Mouse (Mus musculus) CH12.LX (cell line): Measurements from ENCODE around the gene Aaas. TPM values are rescaled to one million over a fixed set of nuclear protein-coding genes. Genes with fewer than 3 reads are reported as not detected.
A peak's percentile ranks its signal among the peaks of the same experiment; 100 is the strongest.

ENCODE experiments used
- DNase-seq: peaks from one replicate; pipeline ENCODE4 v3.0.0-alpha.2; 2013; ENCODE audit errors: extremely low read depth
- H3K27ac ChIP-seq: 2 replicates; pipeline ENCODE4 v1.5.1; 2012; ENCODE audit warnings: low read depth, mild to moderate bottlenecking, control low read depth, moderate library complexity; ENCODE audit not compliant: insufficient read depth
- H3K27me3 ChIP-seq: replicated peaks from 2 replicates; pipeline ENCODE3; 2012; ENCODE audit warnings: inconsistent platforms
- H3K36me3 ChIP-seq, 2 experiments: replicated peaks in 1 of 2; 2 replicates each; pipeline versions ENCODE3 to v1.6.1; 2012; ENCODE audit warnings: inconsistent platforms in 1 of 2, low read length in 1 of 2, mild to moderate bottlenecking in 1 of 2, mixed read lengths in 1 of 2, moderate library complexity in 1 of 2; ENCODE audit not compliant: control insufficient read depth in 1 of 2, insufficient read depth in 1 of 2
- H3K4me1 ChIP-seq, 2 experiments: 2 replicates each; pipeline ENCODE4 v1.6.1; 2012; ENCODE audit warnings: inconsistent platforms in 1 of 2, moderate library complexity in 1 of 2; ENCODE audit not compliant: insufficient read depth in 2 of 2, control insufficient read depth in 1 of 2
- H3K4me2 ChIP-seq: 2 replicates; pipeline ENCODE4 v1.6.1; 2012; ENCODE audit warnings: low read depth, mild to moderate bottlenecking, control low read depth; ENCODE audit not compliant: poor library complexity, insufficient read depth, severe bottlenecking
- H3K4me3 ChIP-seq, 3 experiments: fragments of 150-350 bp in 1 of 3; sonication (generic) in 1 of 3; replicated peaks in 1 of 3; 2 replicates each; pipeline versions ENCODE3 to v1.5.1; 2011 to 2012; ENCODE audit warnings: low read depth in 2 of 3, low read length in 2 of 3, mild to moderate bottlenecking in 2 of 3, moderate library complexity in 2 of 3, control low read depth in 1 of 3, improper control_type of control experiment in 1 of 3, inconsistent platforms in 1 of 3, mixed read lengths in 1 of 3; ENCODE audit not compliant: poor library complexity in 1 of 3
- H3K79me2 ChIP-seq: replicated peaks from 2 replicates; pipeline ENCODE4 v1.6.1; 2012; ENCODE audit warnings: mild to moderate bottlenecking, moderate library complexity; ENCODE audit not compliant: control insufficient read depth, poor library complexity, insufficient read depth, severe bottlenecking; ENCODE audit errors: extremely low read depth
- H3K9ac ChIP-seq: 2 replicates; pipeline ENCODE4 v1.6.1; 2012; ENCODE audit warnings: low read depth, mild to moderate bottlenecking, control low read depth, moderate library complexity; ENCODE audit not compliant: insufficient read depth
- H3K9me3 ChIP-seq: replicated peaks from 2 replicates; pipeline ENCODE3; 2012; ENCODE audit warnings: low read length, inconsistent platforms, mixed read lengths
- CTCF ChIP-seq, 2 experiments: IDR thresholded peaks in 1 of 2; conservative IDR thresholded peaks in 1 of 2; 2 replicates each; pipeline ENCODE4 v1.5.1; 2011 to 2012; ENCODE audit warnings: low read depth in 2 of 2, low read length in 2 of 2, improper control_type of control experiment in 1 of 2, inconsistent platforms in 1 of 2, mild to moderate bottlenecking in 1 of 2, moderate library complexity in 1 of 2
- IRF4 ChIP-seq: IDR thresholded peaks from 2 replicates; pipeline ENCODE4 v1.6.1; 2014; ENCODE audit warnings: low read depth, mild to moderate bottlenecking, inconsistent platforms, low read length, improper control_type of control experiment
- KAT2A ChIP-seq: IDR thresholded peaks from 2 replicates; pipeline ENCODE4 v1.6.1; 2012; ENCODE audit warnings: low read length, improper control_type of control experiment, inconsistent platforms; ENCODE audit not compliant: insufficient replicate concordance
- MEF2A ChIP-seq: IDR thresholded peaks from 2 replicates; pipeline ENCODE4 v1.6.1; 2014; ENCODE audit warnings: low read depth, mild to moderate bottlenecking, inconsistent platforms, low read length, improper control_type of control experiment, borderline replicate concordance
- PAX5 ChIP-seq: IDR thresholded peaks from 2 replicates; pipeline ENCODE4 v1.6.1; 2012; ENCODE audit warnings: low read length, inconsistent platforms, mixed read lengths
- RAD21 ChIP-seq: IDR thresholded peaks from 2 replicates; pipeline ENCODE4 v1.6.1; 2011; ENCODE audit warnings: low read depth, mild to moderate bottlenecking, low read length, improper control_type of control experiment, moderate library complexity
- SIN3A ChIP-seq: IDR thresholded peaks from 2 replicates; pipeline ENCODE4 v1.6.1; 2012; ENCODE audit warnings: low read length, improper control_type of control experiment, inconsistent platforms
- SMC3 ChIP-seq: IDR thresholded peaks from 2 replicates; pipeline ENCODE4 v1.6.1; 2011; ENCODE audit warnings: low read depth, low read length, improper control_type of control experiment
- TBP ChIP-seq: conservative IDR thresholded peaks from 2 replicates; pipeline ENCODE4 v1.6.1; 2011; ENCODE audit warnings: low read depth, low read length, improper control_type of control experiment
- TCF12 ChIP-seq: IDR thresholded peaks from 2 replicates; pipeline ENCODE4 v1.6.1; 2014; ENCODE audit warnings: low read depth, mild to moderate bottlenecking, inconsistent platforms, low read length, improper control_type of control experiment
- UBTF ChIP-seq: IDR thresholded peaks from 2 replicates; pipeline ENCODE4 v1.6.1; 2012; ENCODE audit warnings: low read depth, mild to moderate bottlenecking, inconsistent platforms, low read length, improper control_type of control experiment, moderate library complexity
- ZNF384 ChIP-seq: IDR thresholded peaks from 2 replicates; pipeline ENCODE4 v1.6.1; 2012; ENCODE audit warnings: low read depth, low read length, improper control_type of control experiment, inconsistent platforms
- dilution Hi-C: fragments of 300-500 bp; cut with MboI; formaldehyde crosslinking; loops from 2 replicates; pipeline ENCODE4 v1.14.3; 2020; ENCODE audit warnings: low sequenced_read_pairs; ENCODE audit not compliant: extremely low pct_unique_long_range_greater_than_20kb, extremely low pct_ligation_motif_present
- in situ Hi-C: fragments of 300-500 bp; cut with MboI; formaldehyde crosslinking; loops from 3 replicates; pipeline ENCODE4 v1.14.3; 2019; ENCODE audit warnings: low sequenced_read_pairs, low pct_ligation_motif_present, low pct_unique_long_range_greater_than_20kb, mixed read lengths
- polyA plus RNA-seq: library from polyadenylated mRNA; unstranded; fragments of >175 nt; gene quantifications from 2 replicates; pipeline ENCODE4 v1.2.1, GENCODE M21; 2012; ENCODE audit warnings: low read depth; ENCODE audit not compliant: insufficient read length
- total RNA-seq, 2 experiments: library from RNA; depleted of rRNA; stranded (reverse); fragments of 300-350 nt in 1 of 2; fragments of >200 nt in 1 of 2; gene quantifications; 2 replicates each; pipeline ENCODE4 v1.2.3; 2012 to 2014

Aaas gene
- total and polyA plus RNA-seq, 3 experiments, result 98.3 to 266 (median 126) TPM

GRCm38 (mm10) chr15:102353986-102354385, 3.4 kb upstream of the Aaas start:
- dilution Hi-C loops, result no loop called here
- H3K79me2 ChIP-seq, result peaks cover 12% of the 10 kb centered on the region
- H3K9me3 ChIP-seq, result peaks cover 13% of the 10 kb centered on the region
- peaks cover 10 to 14% of the 10 kb centered on the region in 2 experiments; a peak in 3 of 4 replicates for H3K4me1 ChIP-seq
- H3K36me3 ChIP-seq, result peaks cover under 1 to 1% of the 10 kb centered on the region in 2 experiments
- no peak overlapping the region for H3K9ac ChIP-seq
- H3K4me3 ChIP-seq, result no peak overlapping the region
- H3K27me3 ChIP-seq, result peaks cover 24% of the 10 kb centered on the region
- no peak for DNase-seq
- TF ChIP-seq MEF2A, result no peak
- TF ChIP-seq IRF4, result no peak
- peak in 1 of 2 experiments; percentile 43; a peak in 2 of 4 replicates for TF ChIP-seq CTCF (conservative IDR thresholded peaks at IDR 0.05 in 1 of 2, IDR thresholded peaks at IDR 0.05 in 1 of 2; ENCODE audit: low read depth in 2 of 2, low read length in 2 of 2)
- no peak overlapping the region for H3K4me2 ChIP-seq
- in situ Hi-C loops, result no loop called here
- no peak overlapping the region for H3K27ac ChIP-seq

DNA sequence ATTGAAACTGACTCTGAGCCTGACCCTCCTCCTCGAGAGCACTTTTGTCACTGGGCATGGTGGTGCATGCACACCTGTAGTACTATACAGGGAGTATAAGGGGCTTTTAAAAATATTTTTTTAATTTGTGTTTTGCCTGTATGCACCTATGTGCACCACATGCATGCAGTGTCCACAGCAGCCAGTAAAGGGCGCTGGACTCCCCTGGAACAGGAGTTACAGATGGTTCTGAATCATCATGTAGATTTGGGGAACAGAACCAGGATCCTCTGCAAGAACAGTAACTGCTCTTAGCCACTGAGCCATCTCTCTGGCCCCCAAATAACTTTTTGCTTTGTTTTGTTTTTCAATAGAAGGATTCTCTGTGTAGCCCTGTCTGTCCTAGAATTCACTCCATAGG, 1.6 kb upstream of the Aaas start:
- dilution Hi-C loops (no loop called here), in situ Hi-C loops (no loop called here)
- peak; percentile 13 to 61; a peak in 2 of 4 replicates for TF ChIP-seq CTCF (conservative IDR thresholded peaks at IDR 0.05 in 1 of 2, IDR thresholded peaks at IDR 0.05 in 1 of 2; ENCODE audit: low read depth in 2 of 2, low read length in 2 of 2)
- TF ChIP-seq RAD21, result peak; percentile 47
- TF ChIP-seq UBTF, result no peak
- TF ChIP-seq, all 38 proteins: peak for 2
- peaks cover 13% of the 10 kb centered on the region for H3K9me3 ChIP-seq
- peaks cover 7% of the 10 kb centered on the region for H3K27me3 ChIP-seq
- peaks cover 15% of the 10 kb centered on the region for H3K79me2 ChIP-seq
- H3K4me2 ChIP-seq, result no peak overlapping the region
- peak; percentile 37 for DNase-seq
- no peak overlapping the region for H3K9ac ChIP-seq
- H3K4me3 ChIP-seq, result no peak overlapping the region
- no peak overlapping the region for H3K27ac ChIP-seq
- H3K36me3 ChIP-seq, result peaks cover 5 to 13% of the 10 kb centered on the region in 2 experiments
- peaks cover 3 to 17% of the 10 kb centered on the region in 2 experiments; a peak in 3 of 4 replicates for H3K4me1 ChIP-seq

DNA sequence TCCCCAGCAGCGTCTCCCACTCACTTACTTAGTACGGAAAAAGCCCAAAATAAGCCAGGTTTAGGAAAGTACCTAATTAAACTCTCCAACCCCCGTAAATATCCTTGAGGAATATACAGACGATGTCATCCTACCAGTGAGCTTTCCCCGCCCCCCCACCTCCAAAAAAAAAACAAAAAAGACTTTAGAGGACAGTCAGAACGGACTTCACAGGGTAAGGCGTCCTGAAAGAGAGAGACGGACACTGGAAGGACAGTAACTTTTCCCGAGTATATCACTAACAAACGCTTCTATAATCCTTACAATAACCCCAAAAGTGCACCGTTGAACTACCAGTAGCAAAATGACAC, 346 bp upstream of the Aaas start:
- no peak for DNase-seq
- Histone ChIP-seq H3K4me1 (peaks cover 3 to 17% of the 10 kb centered on the region in 2 experiments; a peak in 3 of 4 replicates), H3K9me3 (peaks cover 9% of the 10 kb centered on the region), H3K9ac (peak overlapping the region; percentile 77), H3K36me3 (peaks cover 17 to 25% of the 10 kb centered on the region in 2 experiments), H3K27me3 (peaks cover 3% of the 10 kb centered on the region), H3K4me2 (peak overlapping the region; percentile 92), H3K27ac (no peak overlapping the region), H3K4me3 (peak overlapping the region; percentile 53 to 82 (median 70)), H3K79me2 (peaks cover 15% of the 10 kb centered on the region)
- TF ChIP-seq CTCF (conservative IDR thresholded peaks at IDR 0.05 in 1 of 2, IDR thresholded peaks at IDR 0.05 in 1 of 2; ENCODE audit: low read depth in 2 of 2, low read length in 2 of 2) (0 out of 4 replicates have a peak, but pooled peaks of 1 of the 2 experiments have one; percentile 4), TCF12 (no peak), SIN3A (no peak), SMC3 (no peak), KAT2A (no peak), PAX5 (no peak), ZNF384 (peak; percentile 93), TBP (peak; percentile 9; the same call in 1 of the 2 replicates)
- dilution Hi-C loops, result no loop called here
- in situ Hi-C loops, result no loop called here
